Mouse (Mus musculus) neutrophil, adult 5-6 weeks (primary cell): ENCODE measurements at regions not wholly inside any gene's neighbourhood (a gene's known extent, or its start where the extent isn't known, plus 50 kb on each side); places are given as distances from the start of the nearest gene placed in this dataset.

ENCODE experiments used
- ATAC-seq: fragments of 151-379, 151-347 bp; 2 replicates; pipeline ENCODE4 v1.8.0; 2017; ENCODE audit warnings: mild to moderate bottlenecking, moderate TSS enrichment; ENCODE audit not compliant: insufficient number of reproducible peaks, poor library complexity, low FRiP score, severe bottlenecking; ENCODE audit errors: extremely low read depth

- no peak for ATAC-seq
Observed at GRCm38 (mm10) chr12:16277567-16278332, 333.0 kb downstream of the Lpin1 start.

GRCm38 (mm10) chr12:16277144-16277543 lies 333.6 kb downstream of the Lpin1 start:
- no peak for ATAC-seq

GRCm38 (mm10) chr12:16276301-16276700 lies 334.5 kb downstream of the Lpin1 start:
- no peak for ATAC-seq

GRCm38 (mm10) chr12:16272441-16272840 lies 338.3 kb downstream of the Lpin1 start:
- no peak for ATAC-seq

- no peak for ATAC-seq
Observed at GRCm38 (mm10) chr12:16270876-16271275, 339.9 kb downstream of the Lpin1 start.

- ATAC-seq = no peak
Observed at GRCm38 (mm10) chr12:16269706-16270105, 341.1 kb downstream of the Lpin1 start.

GRCm38 (mm10) chr12:16268621-16269165 lies 342.1 kb downstream of the Lpin1 start:
- ATAC-seq = no peak

- no peak for ATAC-seq
Observed at GRCm38 (mm10) chr12:16261465-16261864, 349.3 kb downstream of the Lpin1 start.

- ATAC-seq = no peak
Observed at GRCm38 (mm10) chr12:16260981-16261380, 349.8 kb downstream of the Lpin1 start.

GRCm38 (mm10) chr12:16260501-16260900 lies 350.3 kb downstream of the Lpin1 start:
- no peak for ATAC-seq

- ATAC-seq = no peak
Observed at GRCm38 (mm10) chr12:16250621-16251020, 360.1 kb downstream of the Lpin1 start.

GRCm38 (mm10) chr12:16250096-16250495 lies 360.7 kb downstream of the Lpin1 start:
- ATAC-seq = no peak

GRCm38 (mm10) chr12:16239792-16240191 lies 371.0 kb downstream of the Lpin1 start:
- no peak for ATAC-seq

GRCm38 (mm10) chr12:16237498-16237897 lies 373.3 kb downstream of the Lpin1 start:
- no peak for ATAC-seq

- ATAC-seq = no peak
Observed at GRCm38 (mm10) chr12:16233559-16233958, 377.2 kb downstream of the Lpin1 start.

GRCm38 (mm10) chr12:16232828-16233227 lies 377.9 kb downstream of the Lpin1 start:
- no peak for ATAC-seq

- ATAC-seq = no peak
Observed at GRCm38 (mm10) chr12:16232051-16232450, 378.7 kb downstream of the Lpin1 start.

GRCm38 (mm10) chr12:16231093-16231492 lies 379.7 kb downstream of the Lpin1 start:
- ATAC-seq = peak; percentile 71

GRCm38 (mm10) chr12:16225428-16225827 lies 385.3 kb downstream of the Lpin1 start:
- ATAC-seq = no peak

- no peak for ATAC-seq
Observed at GRCm38 (mm10) chr12:16222836-16223450, 387.8 kb downstream of the Lpin1 start.
